Mouse (Mus musculus) midbrain, embryonic 13.5 days (tissue): ENCODE results near the gene Hist3h2ba. TPM values are rescaled to one million over a fixed set of nuclear protein-coding genes. Genes with fewer than 3 reads are reported as not detected.

Experiments
- ATAC-seq: fragments of 200-750 bp; cut with Nextera tagmentation; 2 replicates; pipeline ENCODE4 v1.8.0; 2017; ENCODE audit warnings: mild to moderate bottlenecking, moderate TSS enrichment, moderate library complexity
- H3K27ac ChIP-seq: fragments of 300-500 bp; sonication (generic); 2 replicates; pipeline ENCODE4 v1.5.1; 2015; ENCODE audit warnings: inconsistent platforms, mild to moderate bottlenecking, moderate library complexity
- H3K27me3 ChIP-seq: fragments of 300-500 bp; sonication (generic); 2 replicates; pipeline ENCODE4 v1.6.1; 2015; ENCODE audit warnings: mild to moderate bottlenecking, inconsistent platforms
- H3K36me3 ChIP-seq: fragments of 300-500 bp; sonication (generic); 2 replicates; pipeline ENCODE4 v1.6.1; 2015; ENCODE audit warnings: mild to moderate bottlenecking, inconsistent platforms
- H3K4me1 ChIP-seq: fragments of 300-500 bp; sonication (generic); replicated peaks from 2 replicates; pipeline ENCODE4 v1.6.1; 2015; ENCODE audit warnings: inconsistent platforms
- H3K4me2 ChIP-seq: fragments of 300-500 bp; sonication (generic); replicated peaks from 2 replicates; pipeline ENCODE4 v1.6.1; 2015; ENCODE audit warnings: moderate library complexity, mild to moderate bottlenecking, inconsistent platforms
- H3K4me3 ChIP-seq: fragments of 300-500 bp; sonication (generic); replicated peaks from 2 replicates; pipeline ENCODE4 v1.5.1; 2015; ENCODE audit warnings: mild to moderate bottlenecking, inconsistent platforms
- H3K9ac ChIP-seq: fragments of 300-500 bp; sonication (generic); replicated peaks from 2 replicates; pipeline ENCODE4 v1.6.1; 2015; ENCODE audit warnings: mild to moderate bottlenecking, inconsistent platforms
- H3K9me3 ChIP-seq: fragments of 300-500 bp; sonication (generic); 2 replicates; pipeline ENCODE4 v1.6.1; 2016; ENCODE audit warnings: mild to moderate bottlenecking, inconsistent platforms
- WGBS: fragments of 180-500 bp; shearing (Covaris S2); methylation state at CpG from one replicate; pipeline ENCODE4 v1.1.7; 2015; 5-methylcytosine and 5-hydroxymethylcytosine counted together
- polyA plus RNA-seq: library from polyadenylated mRNA; unstranded; fragments of >200 nt; fragmentation: Nextera tagmentation; extraction: Ambion mirVana; gene quantifications from 2 replicates; pipeline ENCODE4 v1.2.1, GENCODE M21; 2015

Gene Hist3h2ba
- polyA plus RNA-seq, 1 experiment from 2014 or later = 402 TPM

DNA sequence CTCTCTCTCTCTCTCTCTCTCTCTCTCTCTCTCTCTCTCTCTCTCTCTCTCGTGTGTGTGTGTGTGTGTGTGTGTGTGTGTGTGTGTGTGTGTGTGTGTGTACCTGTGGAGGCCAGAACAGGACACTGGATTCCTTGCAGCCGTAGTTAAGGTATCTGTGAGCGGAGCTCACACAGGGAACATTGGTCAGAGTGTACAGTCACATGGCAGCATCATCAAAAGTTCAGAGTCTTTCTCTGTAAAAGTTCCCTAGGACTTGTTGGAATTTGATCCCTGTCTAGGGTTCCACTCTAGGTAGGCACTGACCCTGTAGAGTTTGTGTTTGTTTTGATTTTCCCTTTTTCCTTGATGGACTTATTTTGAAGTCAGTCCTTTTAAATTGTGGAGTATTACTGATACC is 22.1 kb upstream of the Hist3h2ba start:
- peaks cover 8% of the 10 kb centered on the region for H3K4me1 ChIP-seq
- H3K9me3 ChIP-seq = no peaks in the 10 kb centered on the region
- no peak overlapping the region for H3K4me2 ChIP-seq
- ATAC-seq = no peak
- H3K27me3 ChIP-seq = no peaks in the 10 kb centered on the region
- no peak overlapping the region for H3K4me3 ChIP-seq
- H3K36me3 ChIP-seq = peaks cover 8% of the 10 kb centered on the region
- H3K27ac ChIP-seq = no peak overlapping the region
- WGBS = 100% methylated on average over 2 of the region's 3 CpGs
- H3K9ac ChIP-seq = no peak overlapping the region

DNA sequence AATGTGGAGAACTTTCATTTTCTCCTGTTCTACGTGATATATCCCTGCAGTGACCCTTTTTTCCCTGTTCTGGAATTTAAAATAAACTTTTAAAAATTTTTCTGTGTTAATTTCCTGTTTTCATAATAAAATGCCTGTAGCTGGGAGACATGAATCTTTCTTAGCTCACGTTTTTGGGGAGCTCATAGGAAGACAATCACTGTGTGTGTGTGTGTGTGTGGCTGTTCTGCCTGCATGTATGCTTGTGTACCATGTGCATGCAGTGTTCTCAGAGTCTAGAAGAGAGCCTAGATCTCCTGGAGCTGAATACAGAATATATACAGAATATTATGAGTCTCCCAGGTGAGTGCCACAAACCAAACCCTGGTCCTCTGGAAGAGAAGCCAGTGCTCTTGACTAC is 21.7 kb upstream of the Hist3h2ba start:
- H3K9ac ChIP-seq = no peak overlapping the region
- ATAC-seq = no peak
- H3K27ac ChIP-seq = no peak overlapping the region
- H3K4me2 ChIP-seq = no peak overlapping the region
- H3K27me3 ChIP-seq = no peaks in the 10 kb centered on the region
- H3K9me3 ChIP-seq = no peaks in the 10 kb centered on the region
- H3K4me3 ChIP-seq = no peak overlapping the region
- peaks cover 12% of the 10 kb centered on the region for H3K36me3 ChIP-seq
- H3K4me1 ChIP-seq = peaks cover 8% of the 10 kb centered on the region
- 78% methylated on average over 2 of the region's 2 CpGs for WGBS

DNA sequence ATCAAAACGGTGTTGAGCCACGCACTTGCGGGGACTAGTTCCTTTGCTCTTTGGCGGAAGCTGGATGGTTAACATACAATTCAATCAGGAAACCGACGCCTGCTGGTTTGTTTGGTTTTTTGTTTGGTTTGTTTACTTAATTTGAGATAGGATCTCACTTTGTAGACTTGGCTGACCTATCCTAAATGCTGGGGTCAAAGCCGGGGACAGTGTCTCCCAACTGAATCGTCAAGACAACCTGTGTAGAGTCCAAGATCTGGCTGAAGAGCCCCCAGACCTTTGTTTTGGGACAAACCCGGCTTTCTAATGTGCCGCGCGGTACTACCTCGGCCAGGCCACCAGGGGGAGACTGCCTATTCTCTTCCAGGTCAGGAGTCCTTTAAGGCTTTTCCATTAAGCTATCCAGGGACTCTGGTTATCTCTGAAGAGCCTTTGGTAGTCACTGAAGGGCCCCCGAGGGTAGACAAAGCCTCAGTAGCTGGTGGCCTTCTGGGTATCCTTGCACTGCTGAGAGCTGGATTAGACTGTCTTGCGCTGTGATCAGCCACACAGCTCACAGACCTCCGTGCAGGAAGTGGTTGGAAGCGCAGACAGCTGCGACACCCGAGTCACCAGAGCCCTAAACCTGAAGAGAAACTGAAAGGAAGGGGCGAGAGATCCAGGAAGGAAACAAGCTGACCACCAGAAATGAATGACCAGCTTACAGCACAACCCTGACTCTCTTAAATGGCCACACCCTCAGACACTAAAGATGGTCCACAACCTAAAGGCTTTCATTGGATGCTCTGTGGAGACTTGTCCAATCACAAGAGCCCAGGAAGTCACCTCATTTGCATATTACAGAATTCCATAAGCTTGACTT is 20.7 kb upstream of the Hist3h2ba start:
- H3K27me3 ChIP-seq = no peaks in the 10 kb centered on the region
- ATAC-seq = peak; percentile 85
- H3K27ac ChIP-seq = peak overlapping the region; percentile 54; the same call in 1 of the 2 replicates
- 35% methylated on average over 20 of the region's 20 CpGs for WGBS
- H3K9ac ChIP-seq = no peak overlapping the region
- H3K9me3 ChIP-seq = no peaks in the 10 kb centered on the region
- peak overlapping the region; percentile 28 for H3K4me2 ChIP-seq
- no peak overlapping the region for H3K4me3 ChIP-seq
- H3K36me3 ChIP-seq = peaks cover 21% of the 10 kb centered on the region
- H3K4me1 ChIP-seq = peaks cover 8% of the 10 kb centered on the region

DNA sequence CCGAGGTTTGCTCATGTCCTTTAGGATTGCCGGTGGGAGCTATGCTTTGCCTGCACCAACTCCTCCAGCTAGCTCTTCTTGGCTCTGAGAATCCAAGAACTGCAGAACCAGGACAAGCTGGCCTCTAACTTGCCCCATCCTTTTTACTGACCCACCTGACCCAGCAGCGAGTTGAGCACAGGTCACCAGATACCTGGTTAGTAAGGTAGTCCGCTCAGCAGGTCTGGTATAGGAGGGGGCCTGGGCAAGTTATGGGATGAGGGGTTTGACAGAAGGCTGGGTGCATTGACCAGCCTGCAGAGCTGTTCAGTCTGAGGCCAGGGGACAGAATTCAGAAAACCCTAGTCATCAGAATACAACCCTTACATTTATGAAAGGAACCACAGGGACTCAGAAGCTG is 19.7 kb upstream of the Hist3h2ba start:
- no peak overlapping the region for H3K4me2 ChIP-seq
- no peaks in the 10 kb centered on the region for H3K27me3 ChIP-seq
- ATAC-seq = 0 out of 2 replicates have a peak, but pooled peaks have one; percentile 5
- no peak overlapping the region for H3K9ac ChIP-seq
- peaks cover 8% of the 10 kb centered on the region for H3K4me1 ChIP-seq
- 79% methylated on average over 4 of the region's 4 CpGs for WGBS
- no peaks in the 10 kb centered on the region for H3K9me3 ChIP-seq
- peaks cover 32% of the 10 kb centered on the region for H3K36me3 ChIP-seq
- no peak overlapping the region for H3K27ac ChIP-seq
- no peak overlapping the region for H3K4me3 ChIP-seq

DNA sequence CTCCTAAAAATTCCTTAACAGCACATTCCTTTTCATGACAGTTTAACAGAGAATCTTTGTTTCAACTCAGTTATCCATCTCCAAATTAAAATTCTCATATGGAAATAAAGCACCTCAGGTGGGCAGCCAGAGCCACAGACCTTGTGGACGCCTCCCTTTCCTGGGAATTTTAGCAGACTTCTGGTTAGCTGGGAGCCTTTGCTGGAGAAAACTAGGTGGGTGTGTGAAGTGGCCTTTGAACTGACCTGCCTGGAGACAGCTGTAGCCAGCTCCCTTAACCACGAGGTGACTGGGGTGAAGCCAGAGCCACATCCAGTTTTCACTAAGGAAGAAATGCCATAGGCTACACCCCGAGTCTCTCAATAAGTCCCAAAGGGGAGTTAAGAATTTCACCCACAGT is 19.1 kb upstream of the Hist3h2ba start:
- Histone ChIP-seq H3K27me3 (no peaks in the 10 kb centered on the region), H3K4me2 (no peak overlapping the region), H3K9ac (no peak overlapping the region), H3K9me3 (no peaks in the 10 kb centered on the region), H3K27ac (no peak overlapping the region), H3K36me3 (peaks cover 37% of the 10 kb centered on the region), H3K4me1 (peaks cover 8% of the 10 kb centered on the region), H3K4me3 (no peak overlapping the region)
- ATAC-seq = no peak
- WGBS = 68% methylated on average over 3 of the region's 3 CpGs

DNA sequence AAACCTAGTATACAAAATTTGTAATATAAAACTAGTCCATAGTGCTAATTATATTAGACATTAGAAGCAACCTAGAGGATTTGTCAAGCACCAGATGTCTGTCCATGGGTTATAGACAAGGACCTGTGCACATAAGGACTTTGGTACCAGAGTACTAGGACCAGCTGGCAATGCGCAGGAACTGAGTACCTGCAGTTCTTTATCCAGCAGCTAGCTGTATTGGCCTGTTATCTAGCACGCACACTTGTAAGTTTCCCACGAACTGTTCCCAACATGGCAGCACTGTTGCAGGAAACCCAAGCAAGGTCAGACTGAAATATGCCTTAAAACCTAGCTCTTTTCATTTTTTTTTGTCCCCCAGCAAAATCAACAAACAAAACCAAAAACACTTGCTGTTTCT is 18.5 kb upstream of the Hist3h2ba start:
- no peak overlapping the region for H3K4me2 ChIP-seq
- H3K9ac ChIP-seq = no peak overlapping the region
- peaks cover 43% of the 10 kb centered on the region for H3K36me3 ChIP-seq
- 88% methylated on average over 3 of the region's 3 CpGs for WGBS
- ATAC-seq = no peak
- H3K4me3 ChIP-seq = no peak overlapping the region
- no peak overlapping the region for H3K27ac ChIP-seq
- H3K4me1 ChIP-seq = peaks cover 8% of the 10 kb centered on the region
- no peaks in the 10 kb centered on the region for H3K9me3 ChIP-seq
- no peaks in the 10 kb centered on the region for H3K27me3 ChIP-seq

DNA sequence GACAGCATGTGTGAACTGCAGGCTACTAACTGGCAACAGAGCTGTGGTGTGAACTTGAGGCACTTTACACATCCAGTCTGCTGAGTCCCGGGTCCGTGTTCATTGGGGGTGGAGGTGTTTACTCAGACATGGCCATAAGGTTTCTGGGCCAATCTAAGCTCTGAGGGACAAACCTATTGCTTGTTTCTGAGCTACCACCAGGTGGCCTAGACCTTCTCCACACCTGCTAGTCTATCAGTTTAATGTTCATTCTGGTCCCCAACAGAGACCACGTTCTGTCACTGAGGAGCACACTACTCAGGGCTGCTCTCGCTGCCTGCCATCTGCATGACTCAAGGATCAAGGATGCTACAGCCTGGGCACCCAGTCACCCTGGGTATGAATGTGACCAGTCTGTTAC is 17.1 kb upstream of the Hist3h2ba start:
- Histone ChIP-seq H3K9ac (no peak overlapping the region), H3K9me3 (no peaks in the 10 kb centered on the region), H3K27ac (no peak overlapping the region), H3K4me2 (no peak overlapping the region), H3K4me1 (peaks cover 19% of the 10 kb centered on the region), H3K27me3 (no peaks in the 10 kb centered on the region), H3K4me3 (no peak overlapping the region), H3K36me3 (peaks cover 53% of the 10 kb centered on the region)
- ATAC-seq = no peak
- WGBS = 88% methylated on average over 4 of the region's 4 CpGs

DNA sequence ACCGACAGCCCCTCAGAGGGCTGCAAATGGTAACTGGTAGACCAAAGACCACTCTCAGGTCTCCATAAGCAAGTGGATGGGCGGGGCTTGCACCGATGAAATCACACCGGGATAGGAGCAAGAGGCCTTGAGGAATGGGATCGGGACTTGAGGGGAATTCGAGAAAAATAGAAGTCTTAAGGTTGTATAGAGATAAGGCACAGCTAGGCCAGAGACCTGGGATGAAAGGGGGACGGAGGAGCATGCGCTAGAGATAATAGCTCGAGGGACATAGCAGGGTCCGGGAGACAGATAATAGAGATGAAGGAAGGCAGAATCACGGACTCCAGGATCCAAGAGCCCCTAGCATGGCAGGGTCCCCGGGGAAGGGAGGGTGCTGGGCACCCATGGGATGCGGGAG is 10.8 kb upstream of the Hist3h2ba start:
- 0 out of 2 replicates have a peak, but pooled peaks have one; percentile 1 for ATAC-seq
- WGBS = under 1% methylated on average over 13 of the region's 13 CpGs
- peaks cover 38% of the 10 kb centered on the region for H3K36me3 ChIP-seq

DNA sequence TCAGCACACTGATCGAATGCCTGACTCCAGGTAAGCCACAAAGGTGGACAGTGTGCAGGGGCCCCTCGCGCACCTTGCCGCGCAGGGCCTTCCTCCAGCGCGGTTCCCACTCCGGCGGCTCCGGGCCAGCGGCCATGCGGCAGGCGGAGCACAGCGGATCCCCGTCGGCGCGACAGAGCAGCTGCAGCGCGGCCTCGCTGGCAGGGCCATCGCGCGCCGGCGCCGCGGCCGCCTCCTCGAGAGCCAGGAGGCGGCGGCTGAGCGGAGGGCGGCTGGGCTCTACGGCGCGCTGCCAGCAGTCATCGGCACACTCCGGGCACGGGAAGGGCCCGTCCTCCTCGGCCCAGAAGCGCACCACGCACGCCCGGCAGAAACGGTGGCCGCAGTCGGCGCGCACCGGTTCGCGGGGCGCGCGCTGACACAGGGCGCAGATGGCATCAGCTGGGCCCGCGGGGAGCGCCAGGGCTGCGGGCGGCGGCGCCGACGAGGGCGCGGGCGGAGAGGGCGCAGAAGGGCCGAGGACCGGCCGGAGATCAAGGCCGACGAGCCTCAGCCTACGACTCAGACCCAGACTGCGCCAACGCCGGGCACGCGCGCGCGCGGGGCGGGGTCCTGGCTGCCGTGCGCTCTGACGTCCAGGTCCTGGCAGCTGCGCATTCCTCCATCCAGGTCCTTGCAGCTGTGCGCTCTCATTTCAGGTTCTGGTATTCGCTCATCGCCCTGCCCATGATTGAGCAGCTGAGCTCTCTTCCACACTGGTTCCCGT is 10.2 kb upstream of the Hist3h2ba start, which contains the start of gene Rnf187:
Rnf187 (minus strand) TSS at position 595 of the 766 bp plus-strand sequence.
- Histone ChIP-seq H3K27ac (peak within 1 kb of the TSS; percentile 96), H3K4me1 (peaks cover 32% of the 10 kb centered on the region), H3K9me3 (no peaks in the 10 kb centered on the region), H3K4me2 (peak within 1 kb of the TSS; percentile 83), H3K36me3 (peaks cover 32% of the 10 kb centered on the region), H3K4me3 (peak within 1 kb of the TSS; percentile 96), H3K27me3 (no peaks in the 10 kb centered on the region), H3K9ac (peak within 1 kb of the TSS; percentile 100)
- ATAC-seq = peak; percentile 98
- under 1% methylated on average over 90 of the region's 95 CpGs for WGBS

More for the DNA sequence above, 10.8 kb upstream of the Hist3h2ba start:
- Histone ChIP-seq H3K9me3 (no peaks in the 10 kb centered on the region), H3K27me3 (no peaks in the 10 kb centered on the region), H3K9ac (peak overlapping the region; percentile 100), H3K4me3 (peak overlapping the region; percentile 96), H3K4me1 (peaks cover 32% of the 10 kb centered on the region), H3K27ac (peak overlapping the region; percentile 96), H3K4me2 (peak overlapping the region; percentile 83)

DNA sequence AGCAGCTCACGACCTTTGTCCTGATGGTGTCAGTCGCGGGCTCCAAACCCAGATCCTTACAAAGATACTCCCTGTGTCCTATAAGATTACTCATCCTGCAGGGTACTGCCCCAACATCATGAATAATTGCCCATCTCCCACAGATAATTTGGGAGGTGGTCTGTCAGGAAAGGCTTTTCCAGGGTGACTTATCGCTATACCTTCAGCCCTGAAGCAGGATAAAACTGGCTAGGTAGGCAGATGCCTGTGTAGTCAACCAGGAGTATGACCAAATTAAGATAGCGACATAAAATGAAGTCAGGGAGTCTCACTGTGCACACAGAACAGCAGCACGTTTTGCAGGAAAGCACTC is 9.7 kb upstream of the Hist3h2ba start:
- Histone ChIP-seq H3K4me2 (peak overlapping the region; percentile 83), H3K9ac (peak overlapping the region; percentile 100), H3K4me1 (peaks cover 35% of the 10 kb centered on the region), H3K9me3 (no peaks in the 10 kb centered on the region), H3K27me3 (no peaks in the 10 kb centered on the region; the same call in 1 of the 2 replicates), H3K36me3 (peaks cover 27% of the 10 kb centered on the region), H3K27ac (peak overlapping the region; percentile 96), H3K4me3 (peak overlapping the region; percentile 96)
- no peak; the same call in 1 of the 2 replicates for ATAC-seq
- WGBS = 14% methylated on average over 6 of the region's 6 CpGs

DNA sequence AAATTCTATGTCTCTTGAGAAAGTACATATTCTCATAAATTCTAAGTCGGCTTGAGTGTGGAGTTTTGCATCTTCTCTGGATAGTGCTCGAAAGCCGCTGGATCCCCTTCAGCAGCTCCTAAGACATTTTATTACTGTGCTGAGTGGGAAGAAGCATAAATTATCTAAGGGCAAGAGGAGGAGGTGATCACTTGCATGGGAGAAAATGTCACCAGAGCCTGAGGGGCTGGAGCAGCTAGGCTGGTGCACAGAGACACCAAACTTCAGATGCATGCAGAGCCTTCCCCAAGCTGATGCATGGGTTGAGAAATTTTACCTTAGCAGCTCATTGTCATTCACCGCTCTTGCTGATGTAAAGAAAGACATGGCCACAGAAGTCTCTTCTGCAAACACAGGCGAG is 4.6 kb upstream of the Hist3h2ba start:
- H3K4me2 ChIP-seq = no peak overlapping the region
- ATAC-seq = no peak
- 0 out of 2 replicates have a peak overlapping the region, but pooled peaks have one; percentile 47 for H3K27ac ChIP-seq
- no peaks in the 10 kb centered on the region for H3K9me3 ChIP-seq
- H3K4me3 ChIP-seq = no peak overlapping the region
- peaks cover 2% of the 10 kb centered on the region; the same call in 1 of the 2 replicates for H3K27me3 ChIP-seq
- no peak overlapping the region for H3K9ac ChIP-seq
- no peaks in the 10 kb centered on the region for H3K36me3 ChIP-seq
- 86% methylated on average over 5 of the region's 5 CpGs for WGBS
- peaks cover 18% of the 10 kb centered on the region for H3K4me1 ChIP-seq

DNA sequence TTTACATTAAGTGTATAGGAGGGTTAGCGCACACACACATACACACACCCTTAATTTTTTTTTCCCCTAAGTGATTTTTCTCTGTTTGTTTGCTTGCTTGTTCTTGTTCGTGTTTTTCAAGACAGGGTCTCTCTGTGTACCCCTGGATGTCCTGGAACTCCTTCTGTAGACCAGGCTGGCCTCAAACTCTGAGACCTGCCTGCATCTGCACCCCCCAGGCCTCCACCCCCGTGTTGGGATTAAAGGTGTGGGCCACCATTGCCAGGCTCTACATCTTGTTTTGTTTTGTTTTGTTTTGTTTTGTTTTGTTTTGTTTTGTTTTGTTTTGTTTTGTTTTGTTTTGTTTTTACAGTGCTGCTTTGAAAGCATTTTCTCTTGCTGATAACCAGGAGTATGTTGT is 1.4 kb upstream of the Hist3h2ba start:
- 86% methylated on average over 3 of the region's 3 CpGs for WGBS
- Histone ChIP-seq H3K27ac (peak overlapping the region; percentile 99), H3K9ac (peak overlapping the region; percentile 84; the same call in 1 of the 2 replicates)

More for the DNA sequence above, 1.4 kb upstream of the Hist3h2ba start:
- peak overlapping the region; percentile 67; the same call in 1 of the 2 replicates for H3K4me3 ChIP-seq
- no peaks in the 10 kb centered on the region for H3K9me3 ChIP-seq
- no peaks in the 10 kb centered on the region for H3K36me3 ChIP-seq
- peaks cover 2% of the 10 kb centered on the region; the same call in 1 of the 2 replicates for H3K27me3 ChIP-seq
- peaks cover 30% of the 10 kb centered on the region for H3K4me1 ChIP-seq
- peak overlapping the region; percentile 69 for H3K4me2 ChIP-seq
- no peak for ATAC-seq
